Mouse (Mus musculus) MN1 (cell line): ENCODE results near the gene Ifit1bl1.
"Not testable (repeated sequence)": the region's sequence is repeated elsewhere in the genome, so short reads cannot be mapped to it uniquely, and the experiment has no call there.

ENCODE experiments used
- DNase-seq: peaks from one replicate; pipeline ENCODE4 v3.0.0-alpha.2; 2016; ENCODE audit warnings: low spot score

The Ifit1bl1 gene

GRCm38 (mm10) chr19:34588959-34589358 lies 12.8 kb downstream of the Ifit1bl1 start:
- DNase-seq: no peak

DNA sequence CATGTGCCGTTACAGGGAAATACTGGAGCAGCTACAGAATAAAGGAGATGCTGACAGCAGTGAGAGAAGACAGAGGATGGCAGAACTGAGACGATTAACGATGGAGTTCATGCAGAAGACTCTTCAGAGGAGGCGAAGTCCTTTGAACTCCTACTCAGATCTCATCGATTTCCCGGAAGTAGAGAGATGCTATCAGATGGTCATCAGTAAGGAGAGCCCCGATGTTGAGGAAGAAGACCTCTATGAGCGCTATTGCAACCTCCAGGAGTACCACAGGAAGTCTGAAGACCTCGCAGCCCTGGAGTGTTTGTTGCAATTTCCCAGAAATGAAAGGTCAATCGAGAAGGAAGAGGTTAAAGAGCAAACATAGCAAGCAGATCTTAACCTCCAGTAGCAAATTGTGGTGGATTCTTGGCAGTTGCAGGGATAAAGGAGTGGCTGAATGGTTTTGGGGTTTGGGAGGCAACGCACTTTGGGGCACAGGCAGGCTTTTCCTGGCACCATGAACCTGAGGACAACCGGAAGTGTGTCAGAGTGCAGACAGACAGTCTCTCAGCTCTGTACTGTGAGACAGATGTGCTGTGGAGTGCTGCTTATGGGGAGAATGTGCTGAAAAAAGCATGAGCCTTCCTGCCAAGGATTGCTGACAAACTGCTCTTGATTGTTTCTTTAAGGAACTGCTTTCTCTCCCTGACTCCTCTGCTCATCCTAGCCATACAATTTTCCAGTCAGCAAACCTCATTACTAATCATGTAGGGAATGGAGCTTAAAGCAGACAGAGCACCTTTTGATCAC lies 13.7 kb downstream of the Ifit1bl1 start:
- DNase-seq: not testable (repeated sequence)

- not testable (repeated sequence) for DNase-seq
These were observed 15.9 kb downstream of the Ifit1bl1 start for GRCm38 (mm10) chr19:34585740-34586458.

DNA sequence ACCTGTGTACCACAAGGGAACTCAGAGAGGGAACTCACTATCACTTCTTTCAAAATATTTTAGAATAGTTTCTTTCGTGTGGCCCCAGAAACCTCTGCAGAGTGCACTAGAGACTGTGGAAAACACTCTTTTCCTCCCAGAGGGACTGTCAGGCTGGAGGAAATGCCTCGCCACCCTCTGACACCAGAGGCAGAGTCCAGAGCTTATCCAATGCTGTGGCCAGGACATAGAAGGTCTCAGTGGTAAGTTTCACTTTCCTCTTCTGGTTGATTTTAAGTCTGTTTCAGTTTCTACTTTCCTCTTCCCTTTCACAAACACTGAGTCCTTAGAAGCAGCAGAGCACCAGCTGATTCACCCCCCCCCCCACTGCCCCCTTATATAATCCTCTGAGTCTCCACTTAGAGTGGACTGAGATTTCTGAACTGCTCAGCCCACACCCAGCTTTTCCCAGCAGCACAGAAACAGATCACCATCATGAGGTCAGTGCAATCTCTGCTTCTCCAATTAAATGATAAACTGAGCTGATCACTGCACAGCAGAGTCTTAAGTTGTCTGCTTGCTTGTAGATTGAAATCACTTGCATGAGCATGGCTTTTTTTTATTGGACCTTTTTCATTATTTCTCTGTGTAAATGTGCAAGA lies 18.5 kb downstream of the Ifit1bl1 start, which contains the start of gene Ifit3:
Gene Ifit3, plus strand, starts transcription at position 406 of the 641 bp plus-strand sequence.
- DNase-seq: not testable (repeated sequence)

- DNase-seq: not testable (repeated sequence)
These were observed 19.1 kb downstream of the Ifit1bl1 start for GRCm38 (mm10) chr19:34582696-34583095.

DNA sequence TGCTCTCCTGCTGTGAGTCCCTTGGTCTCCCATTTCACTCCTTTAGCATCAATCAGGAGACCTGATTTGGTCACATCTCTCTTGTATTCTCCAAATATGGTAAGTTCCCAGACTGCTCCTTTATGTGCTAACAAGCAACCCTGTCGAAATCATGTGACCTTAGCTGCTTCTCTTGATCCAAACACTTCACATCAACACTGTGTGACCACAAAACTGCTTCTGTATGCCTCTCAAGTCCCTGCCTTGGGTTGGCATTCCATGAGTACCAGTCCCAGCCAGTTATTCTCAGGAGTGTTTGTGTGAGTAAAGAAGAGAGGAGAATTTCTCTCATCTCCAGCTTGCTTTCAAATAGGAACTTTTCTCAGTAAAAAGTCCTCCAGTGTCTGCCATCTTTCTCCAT lies 24.6 kb downstream of the Ifit1bl1 start:
- no peak for DNase-seq

GRCm38 (mm10) chr19:34573650-34574049 lies 28.1 kb downstream of the Ifit1bl1 start:
- no peak for DNase-seq

GRCm38 (mm10) chr19:34571080-34571479 lies 30.7 kb downstream of the Ifit1bl1 start:
- DNase-seq: no peak

GRCm38 (mm10) chr19:34569896-34570476 lies 31.8 kb downstream of the Ifit1bl1 start:
- no peak for DNase-seq

GRCm38 (mm10) chr19:34568988-34569895 lies 32.5 kb downstream of the Ifit1bl1 start:
- DNase-seq: no peak

GRCm38 (mm10) chr19:34566178-34566784 lies 35.5 kb downstream of the Ifit1bl1 start:
- no peak for DNase-seq

DNA sequence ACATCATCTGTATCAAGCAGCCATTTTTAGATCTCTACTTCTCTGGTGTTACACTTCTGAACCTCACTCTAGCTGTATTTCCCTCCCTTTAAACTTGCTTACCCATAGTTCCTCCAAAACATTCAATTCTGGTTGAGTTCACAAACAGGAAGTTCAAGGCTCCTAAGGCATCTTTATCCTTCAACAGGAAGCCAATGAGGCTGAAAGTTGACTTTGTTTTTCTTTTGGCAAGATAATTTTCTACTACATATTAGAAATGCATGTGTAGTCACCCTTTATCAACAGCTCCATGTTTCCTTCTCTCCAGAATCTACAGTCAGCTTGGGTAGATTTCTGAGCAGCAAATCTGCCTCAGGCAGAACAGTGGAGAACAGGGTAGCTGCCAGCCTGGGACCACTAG lies 39.2 kb downstream of the Ifit1bl1 start:
- DNase-seq: no peak

DNA sequence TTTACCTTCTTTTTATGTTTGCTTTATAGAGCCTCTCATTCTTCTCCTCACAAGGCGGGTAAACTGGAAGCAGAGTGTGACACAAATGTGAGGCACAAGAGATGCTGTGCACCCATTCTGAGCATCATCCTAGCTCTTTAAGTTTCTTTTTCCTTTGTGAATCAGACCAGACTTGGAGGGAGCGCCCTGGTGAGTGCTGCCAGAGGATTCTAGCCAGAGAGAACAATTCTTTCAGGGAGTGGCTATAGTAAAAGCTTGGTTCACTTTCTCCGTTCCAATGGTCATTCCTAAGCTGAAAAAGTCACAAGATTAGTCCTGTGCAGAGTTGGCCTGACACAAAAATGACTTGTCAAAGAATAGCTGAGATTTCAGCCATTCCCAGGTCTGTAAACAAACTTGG lies 45.1 kb downstream of the Ifit1bl1 start:
- no peak for DNase-seq

DNA sequence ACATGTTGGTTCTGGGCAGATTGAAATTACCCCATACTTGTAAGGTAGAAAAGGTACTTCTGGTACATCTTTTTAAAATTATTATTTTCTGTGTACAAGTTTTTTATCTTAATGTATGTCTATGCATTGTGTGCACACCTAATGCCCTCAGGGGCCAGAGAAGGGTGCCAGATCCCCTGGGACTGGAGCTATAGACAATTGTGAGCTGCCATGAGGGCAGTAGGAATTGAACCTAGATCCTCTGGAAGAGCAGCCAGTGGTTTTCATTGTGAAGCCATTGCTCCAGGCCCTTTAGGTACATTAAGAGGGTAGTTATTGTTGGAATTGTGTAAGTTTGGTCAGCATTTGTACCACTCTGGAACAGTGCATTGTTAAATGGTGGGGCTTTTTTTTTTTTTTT lies 47.7 kb downstream of the Ifit1bl1 start:
- no peak for DNase-seq

GRCm38 (mm10) chr19:34553522-34553921 lies 48.2 kb downstream of the Ifit1bl1 start:
- no peak for DNase-seq

DNA sequence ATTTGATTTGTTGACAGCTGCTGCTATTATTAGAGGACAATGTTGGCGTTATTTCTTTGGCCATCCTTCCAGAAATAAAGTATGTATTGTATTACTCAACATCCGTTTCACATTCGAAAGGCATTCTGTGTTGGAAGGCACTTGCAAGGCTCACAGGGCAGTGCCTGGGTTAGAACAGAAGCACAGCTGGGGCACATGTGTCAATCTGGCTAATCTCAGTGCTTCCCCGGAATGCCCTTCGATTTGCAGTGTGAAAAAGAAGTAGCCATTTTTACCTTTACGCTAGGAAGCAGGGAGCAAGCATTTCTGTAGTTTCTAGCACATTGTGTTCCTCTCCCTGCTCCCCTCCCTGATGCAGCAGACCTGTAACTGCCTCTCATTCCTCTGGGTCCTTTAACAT lies 48.7 kb downstream of the Ifit1bl1 start:
- DNase-seq: no peak

GRCm38 (mm10) chr19:34551981-34552380 lies 49.8 kb downstream of the Ifit1bl1 start:
- DNase-seq: no peak

GRCm38 (mm10) chr19:34550534-34551223 lies 51.1 kb downstream of the Ifit1bl1 start, which contains the start of gene Ifit2:
Gene Ifit2, plus strand, starts transcription at chr19:34550694.
- DNase-seq: peak; percentile 45

DNA sequence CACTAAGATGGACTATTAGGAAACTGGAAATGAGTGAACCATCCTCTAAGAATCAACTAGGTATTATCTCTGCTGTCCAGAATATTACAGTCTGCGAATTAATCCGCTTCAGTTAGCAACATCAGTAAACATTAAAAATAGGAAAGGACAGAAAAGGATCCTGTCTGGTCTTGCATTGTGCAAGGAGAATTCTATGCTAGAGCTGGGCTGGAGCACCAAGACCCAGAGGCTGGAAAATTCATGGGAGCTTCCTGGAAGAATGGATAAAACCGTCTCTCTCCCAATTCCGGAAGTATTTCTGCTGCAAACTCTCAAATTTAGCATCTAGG lies 51.6 kb downstream of the Ifit1bl1 start:
- DNase-seq: no peak

DNA sequence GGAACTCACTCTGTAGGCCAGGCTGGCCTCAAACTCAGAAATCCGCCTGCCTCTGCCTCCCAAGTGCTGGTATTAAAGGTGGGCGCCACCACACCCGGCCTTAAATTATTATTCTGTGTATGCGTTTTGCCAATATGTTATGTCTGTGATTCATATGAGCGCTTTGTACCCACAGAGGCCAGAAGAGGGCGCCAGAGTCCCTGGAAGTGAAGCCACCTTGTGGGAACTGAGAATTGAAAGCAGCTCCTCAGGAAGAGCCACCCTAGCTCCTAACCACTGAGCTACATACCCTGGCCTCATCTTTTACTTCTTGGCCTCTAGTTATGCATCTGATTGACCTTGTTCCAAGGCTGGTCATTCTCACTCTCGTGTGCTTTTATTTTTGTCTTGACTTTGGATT lies 53.8 kb downstream of the Ifit1bl1 start:
- peak; percentile 21 for DNase-seq
